In genomic region chr4:134489986-134490665, GRCm38 (mm10) we compare ENCODE assay signal across 18 mouse cellular contexts. TPM values are rescaled to one million over a fixed set of nuclear protein-coding genes. Genes with fewer than 3 reads are reported as not detected.
DNase-seq lines count a peak whose midpoint lies in the region; ATAC-seq and TF ChIP-seq lines count a peak whose summit lies in the region.
"Had no signal": no experiment of that assay in that cellular context is flagged by ENCODE, and none has a peak within 500 bp of the region (broad histone marks: within the 10 kb centered on the region; RNA-seq: fewer than 3 reads in every experiment).

No protein-coding gene starts in this region.

- H3K4me3 ChIP-seq in intestine, embryonic 15.5 days (replicated peaks), result no peak overlapping the region
- no peak overlapping the region for H3K4me3 ChIP-seq in liver, embryonic 16.5 days (ENCODE audit: low read depth, low read length)
- no peak overlapping the region for H3K4me3 ChIP-seq in lung, postnatal 0 days (ENCODE audit: low read depth, low read length)
- H3K4me3 ChIP-seq: heart, embryonic 10.5 days; hindbrain, embryonic 13.5 days; limb, embryonic 10.5 days; lung, embryonic 15.5 days had no signal

- no peak overlapping the region for H3K9ac ChIP-seq in intestine, embryonic 15.5 days
- no peak overlapping the region for H3K9ac ChIP-seq in liver, embryonic 16.5 days (ENCODE audit: low read depth, low read length)
- H3K9ac ChIP-seq in lung, postnatal 0 days (replicated peaks; ENCODE audit: low read depth), result no peak overlapping the region
- H3K9ac ChIP-seq: hindbrain, embryonic 13.5 days; lung, embryonic 15.5 days had no signal

- peaks cover 8% of the 10 kb centered on the region for H3K4me1 ChIP-seq in intestine, embryonic 15.5 days (replicated peaks)
- H3K4me1 ChIP-seq in liver, embryonic 16.5 days (ENCODE audit: control insufficient read depth, low read depth, low read length), result peaks cover 18% of the 10 kb centered on the region
- H3K4me1 ChIP-seq in lung, postnatal 0 days (ENCODE audit: insufficient read depth, low read depth, low read length), result 0 out of 2 replicates have a peak, but pooled peaks cover 5% of the 10 kb centered on the region

- H3K4me2 ChIP-seq in intestine, embryonic 15.5 days (replicated peaks), result no peak overlapping the region
- H3K4me2 ChIP-seq in liver, embryonic 16.5 days (ENCODE audit: low read depth, low read length), result peak overlapping the region; percentile 21; the same call in 1 of the 2 replicates
- no peak overlapping the region for H3K4me2 ChIP-seq in lung, postnatal 0 days (replicated peaks; ENCODE audit: low read depth, low read length)
- H3K4me2 ChIP-seq: hindbrain, embryonic 13.5 days; lung, embryonic 15.5 days had no signal

- ATAC-seq in intestine, embryonic 15.5 days, result peak; percentile 51; the same call in 1 of the 2 replicates
- peak; percentile 53 for ATAC-seq in liver, embryonic 16.5 days (ENCODE audit: low read depth)
- no peak for ATAC-seq in lung, postnatal 0 days
- ATAC-seq in CD4-positive, CD25-positive, alpha-beta regulatory T cell, adult 4 months, result no peak

- H3K9me3 ChIP-seq in intestine, embryonic 15.5 days, result no peaks in the 10 kb centered on the region
- H3K9me3 ChIP-seq in liver, embryonic 16.5 days (replicated peaks; ENCODE audit: control insufficient read depth, low read length), result no peaks in the 10 kb centered on the region
- H3K9me3 ChIP-seq in lung, postnatal 0 days (ENCODE audit: low read length), result no peaks in the 10 kb centered on the region
- H3K9me3 ChIP-seq: heart, embryonic 10.5 days; hindbrain, embryonic 13.5 days; limb, embryonic 10.5 days; lung, embryonic 15.5 days had no signal

- WGBS in intestine, embryonic 15.5 days, result 68% methylated on average over 11 of the region's 11 CpGs
- 44% methylated on average over 11 of the region's 11 CpGs for WGBS in liver, embryonic 16.5 days (ENCODE audit: insufficient replicate concordance)
- WGBS in lung, postnatal 0 days, result 65% methylated on average over 11 of the region's 11 CpGs

- TF ChIP-seq EP300 in lung, postnatal 0 days (IDR thresholded peaks at IDR 0.05), result no peak

- no peaks in the 10 kb centered on the region for H3K36me3 ChIP-seq in intestine, embryonic 15.5 days
- no peaks in the 10 kb centered on the region for H3K36me3 ChIP-seq in liver, embryonic 16.5 days (ENCODE audit: control insufficient read depth, insufficient read depth)
- H3K36me3 ChIP-seq in lung, postnatal 0 days (ENCODE audit: insufficient read depth, low read length), result no peaks in the 10 kb centered on the region
- H3K36me3 ChIP-seq: heart, embryonic 10.5 days; hindbrain, embryonic 13.5 days; limb, embryonic 10.5 days; lung, embryonic 15.5 days had no signal

- H3K27me3 ChIP-seq in intestine, embryonic 15.5 days (replicated peaks), result no peaks in the 10 kb centered on the region
- H3K27me3 ChIP-seq in liver, embryonic 16.5 days (ENCODE audit: control insufficient read depth, insufficient read depth, low read depth, low read length), result no peaks in the 10 kb centered on the region
- H3K27me3 ChIP-seq in lung, postnatal 0 days (replicated peaks; ENCODE audit: insufficient read depth, low read length), result no peaks in the 10 kb centered on the region
- H3K27me3 ChIP-seq: hindbrain, embryonic 13.5 days; lung, embryonic 15.5 days had no signal

- TF ChIP-seq CTCF in lung, postnatal 0 days (IDR thresholded peaks at IDR 0.05), result no peak

- H3K27ac ChIP-seq in intestine, embryonic 15.5 days, result no peak overlapping the region
- H3K27ac ChIP-seq in liver, embryonic 16.5 days (ENCODE audit: low read length), result peak overlapping the region; percentile 66
- H3K27ac ChIP-seq in lung, postnatal 0 days (ENCODE audit: low read length), result no peak overlapping the region
- H3K27ac ChIP-seq: heart, embryonic 10.5 days; hindbrain, embryonic 13.5 days; limb, embryonic 10.5 days; lung, embryonic 15.5 days had no signal

- DNase-seq in kidney, adult 8-10 months, result peak; percentile 68 to 75
- DNase-seq in kidney, postnatal 4 days, result no peak
- DNase-seq in 416B (ENCODE audit: low read depth), result peak; percentile 56
- no peak for DNase-seq in lung, postnatal 0 days (ENCODE audit: low spot score)
- DNase-seq: cerebellum, adult 9-11 months; gastrocnemius, postnatal 36 days; heart, postnatal 14 days; layer of hippocampus, postnatal 36 days; midbrain, embryonic 14.5 days; right cerebral cortex, postnatal 4 days; thymus, postnatal 4 days had no signal

RNA-seq across cellular contexts. Expression of gene Paqr7, which starts 6.4 kb away (rescaled TPM):
- polyA plus RNA-seq in intestine, embryonic 15.5 days (2015; fragmentation: Nextera tagmentation; extraction: Ambion mirVana), result 11.5 TPM in 2 replicates
- polyA plus RNA-seq in liver, embryonic 16.5 days (2015; fragmentation: Nextera tagmentation; extraction: Ambion mirVana), result 8.4 and 8.8 TPM in 2 replicates
- 27.5 and 33.0 TPM in 2 replicates for polyA plus RNA-seq in lung, postnatal 0 days (2015; fragmentation: Nextera tagmentation; extraction: Ambion mirVana)
- polyA plus RNA-seq in CD4-positive, CD25-positive, alpha-beta regulatory T cell, adult 4 months (2017; shearing (Covaris generic)), result 10 to 100 TPM; 21.3 to 56.0 TPM

RNA-seq across cellular contexts. Expression of gene Aunip, which starts 20.7 kb away (rescaled TPM):
- 16.0 and 18.0 TPM in 2 replicates for polyA plus RNA-seq in intestine, embryonic 15.5 days (2015; fragmentation: Nextera tagmentation; extraction: Ambion mirVana)
- 13.7 and 16.5 TPM in 2 replicates for polyA plus RNA-seq in liver, embryonic 16.5 days (2015; fragmentation: Nextera tagmentation; extraction: Ambion mirVana)
- polyA plus RNA-seq in lung, postnatal 0 days (2015; fragmentation: Nextera tagmentation; extraction: Ambion mirVana), result 0.84 and 1.6 TPM in 2 replicates
- 1 to 10 TPM in 1 of 2 experiments, under 1 TPM in 1; 0.26 to 1.2 TPM for polyA plus RNA-seq in CD4-positive, CD25-positive, alpha-beta regulatory T cell, adult 4 months (2017; shearing (Covaris generic))

RNA-seq across cellular contexts. Expression of gene Stmn1, which starts 22.0 kb away (rescaled TPM):
- polyA plus RNA-seq in intestine, embryonic 15.5 days (2015; fragmentation: Nextera tagmentation; extraction: Ambion mirVana), result 1,243 and 1,415 TPM in 2 replicates
- polyA plus RNA-seq in liver, embryonic 16.5 days (2015; fragmentation: Nextera tagmentation; extraction: Ambion mirVana), result 360 and 407 TPM in 2 replicates
- polyA plus RNA-seq in lung, postnatal 0 days (2015; fragmentation: Nextera tagmentation; extraction: Ambion mirVana), result 260 and 357 TPM in 2 replicates
- 100 to 1,000 TPM in 1 of 2 experiments, 10 to 100 TPM in 1; 80.7 to 125 TPM for polyA plus RNA-seq in CD4-positive, CD25-positive, alpha-beta regulatory T cell, adult 4 months (2017; shearing (Covaris generic))

RNA-seq across cellular contexts. Expression of gene Mtfr1l, which starts 45.1 kb away (rescaled TPM):
- polyA plus RNA-seq in intestine, embryonic 15.5 days (2015; fragmentation: Nextera tagmentation; extraction: Ambion mirVana), result 88.3 and 96.4 TPM in 2 replicates
- polyA plus RNA-seq in liver, embryonic 16.5 days (2015; fragmentation: Nextera tagmentation; extraction: Ambion mirVana), result 36.2 and 36.4 TPM in 2 replicates
- 169 and 188 TPM in 2 replicates for polyA plus RNA-seq in lung, postnatal 0 days (2015; fragmentation: Nextera tagmentation; extraction: Ambion mirVana)
- polyA plus RNA-seq in CD4-positive, CD25-positive, alpha-beta regulatory T cell, adult 4 months (2017; shearing (Covaris generic)), result 100 to 1,000 TPM in 1 of 2 experiments, 10 to 100 TPM in 1; 83.6 to 119 TPM

Comparison
In these comparisons a context has a peak if more than half of its experiments do, and no peak if none do; other contexts are left out.
1. DNase-seq: peak in kidney, adult 8-10 months (2 of 2) and 416B (single experiment); none in kidney, postnatal 4 days (0 of 2) and lung, postnatal 0 days (single experiment).
2. ATAC-seq: peak in intestine, embryonic 15.5 days (single experiment) and liver, embryonic 16.5 days (single experiment); none in lung, postnatal 0 days (single experiment) and CD4-positive, CD25-positive, alpha-beta regulatory T cell, adult 4 months (single experiment).